Mouse (Mus musculus) retina, postnatal 7 days (tissue): Measurements from ENCODE around the gene Zfp541.

Experiments used
- DNase-seq: peaks from one replicate; pipeline ENCODE4 v3.0.0-alpha.2; 2012; ENCODE audit warnings: low read depth, low spot score

The Zfp541 gene

DNA sequence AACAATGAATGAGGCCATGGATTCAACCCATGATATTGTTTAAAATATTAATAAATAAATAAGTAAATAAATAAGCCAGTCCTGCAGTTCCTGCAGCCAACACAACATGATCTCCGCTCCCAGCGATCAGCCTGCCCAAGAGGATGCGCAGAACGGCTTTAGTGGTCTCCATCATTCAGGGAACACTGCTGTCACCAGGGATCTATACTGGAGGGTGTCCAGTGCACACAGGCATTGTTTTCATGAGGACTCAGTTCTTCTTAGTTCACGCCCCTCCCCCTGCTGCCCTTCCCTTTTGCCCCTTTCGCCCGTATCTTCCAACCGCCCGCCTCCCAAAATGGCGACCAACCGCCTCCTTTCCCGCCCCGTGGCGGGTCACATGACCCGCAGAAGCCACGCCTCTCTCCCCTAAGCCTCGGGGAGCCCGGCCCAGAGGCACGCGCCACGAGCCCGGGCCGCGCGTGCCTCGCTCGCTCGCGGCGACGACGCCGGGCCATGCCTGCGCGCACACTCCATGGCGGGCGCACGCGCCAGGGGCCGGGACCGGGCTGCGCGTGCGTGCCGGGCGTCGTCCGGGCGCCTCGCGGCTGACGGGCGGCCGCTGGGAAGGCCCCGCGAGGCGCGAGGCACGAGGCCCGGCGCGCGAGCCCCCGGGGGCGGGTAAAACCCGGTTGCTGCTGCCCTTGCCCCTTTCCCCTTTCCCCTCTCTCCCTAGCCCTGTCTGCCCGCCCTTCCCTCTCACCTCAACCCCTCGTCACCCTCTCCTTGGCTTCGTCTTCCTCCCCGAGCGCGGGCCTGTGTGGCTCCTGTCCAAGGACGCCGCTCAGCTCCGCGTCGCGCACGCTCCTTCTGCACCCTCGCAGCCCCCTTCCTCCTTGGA lies at the start of gene Zfp541:
Gene Zfp541 (plus strand): TSS at position 596 of the 880 bp plus-strand sequence.
- DNase-seq: no peak

DNA sequence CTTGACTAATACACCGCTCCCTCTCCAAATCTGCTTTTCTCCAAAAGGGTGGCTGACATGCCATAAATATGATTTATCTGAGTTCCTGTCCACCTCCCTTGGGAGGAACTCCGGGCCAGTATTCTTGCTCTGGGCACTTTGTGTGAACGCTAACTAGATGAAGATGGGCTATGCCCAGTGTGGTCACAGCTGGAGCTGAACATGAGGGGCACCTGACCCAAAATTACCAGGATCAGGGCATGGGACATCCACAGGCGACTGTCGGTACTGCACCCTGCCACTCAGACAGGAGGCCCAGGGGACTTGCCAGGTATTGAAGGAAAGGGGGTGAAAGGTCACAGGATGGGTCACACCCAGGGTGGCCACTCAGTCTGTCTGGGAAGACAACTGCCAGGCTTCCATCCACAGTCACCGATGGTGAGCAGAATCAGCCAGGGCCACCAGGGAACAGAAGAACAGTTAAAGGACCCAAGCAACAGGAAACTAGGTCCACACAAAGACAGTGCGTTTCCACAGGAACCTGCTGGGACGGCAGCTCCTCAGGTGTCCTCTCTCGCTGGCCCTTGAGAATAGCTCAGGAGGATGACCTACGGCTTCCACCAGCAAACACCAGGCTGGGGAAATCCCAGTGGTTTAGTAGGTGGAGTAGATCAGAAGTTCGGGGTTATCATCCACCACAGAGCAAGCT lies 48.9 kb upstream of the Zfp541 start:
- DNase-seq: no peak

DNA sequence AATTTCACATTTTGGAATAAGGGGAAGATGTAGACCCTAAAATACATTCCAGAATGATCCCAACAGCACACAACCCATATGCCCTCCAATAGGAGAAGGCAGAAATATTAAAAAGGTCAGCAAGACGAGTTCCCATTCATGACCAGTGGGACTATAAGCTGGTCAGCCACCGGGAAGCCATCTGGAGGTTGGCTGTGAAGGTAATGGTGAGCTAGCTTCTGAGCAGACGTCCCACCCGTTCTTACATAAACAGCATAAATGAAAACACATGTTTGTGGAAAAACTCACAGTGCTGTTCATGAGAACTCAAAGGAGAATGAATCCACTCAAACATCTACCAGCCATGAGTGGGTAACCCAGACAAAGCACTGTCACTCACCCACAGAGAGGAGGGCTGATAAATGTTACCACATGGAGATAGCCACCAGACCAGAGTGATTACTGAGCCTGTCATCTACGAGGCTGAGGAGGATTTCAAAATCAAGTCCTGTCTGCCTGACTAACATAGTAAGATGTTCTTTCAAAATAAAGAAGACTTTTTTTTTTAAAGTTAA lies 47.8 kb upstream of the Zfp541 start:
- DNase-seq: no peak

DNA sequence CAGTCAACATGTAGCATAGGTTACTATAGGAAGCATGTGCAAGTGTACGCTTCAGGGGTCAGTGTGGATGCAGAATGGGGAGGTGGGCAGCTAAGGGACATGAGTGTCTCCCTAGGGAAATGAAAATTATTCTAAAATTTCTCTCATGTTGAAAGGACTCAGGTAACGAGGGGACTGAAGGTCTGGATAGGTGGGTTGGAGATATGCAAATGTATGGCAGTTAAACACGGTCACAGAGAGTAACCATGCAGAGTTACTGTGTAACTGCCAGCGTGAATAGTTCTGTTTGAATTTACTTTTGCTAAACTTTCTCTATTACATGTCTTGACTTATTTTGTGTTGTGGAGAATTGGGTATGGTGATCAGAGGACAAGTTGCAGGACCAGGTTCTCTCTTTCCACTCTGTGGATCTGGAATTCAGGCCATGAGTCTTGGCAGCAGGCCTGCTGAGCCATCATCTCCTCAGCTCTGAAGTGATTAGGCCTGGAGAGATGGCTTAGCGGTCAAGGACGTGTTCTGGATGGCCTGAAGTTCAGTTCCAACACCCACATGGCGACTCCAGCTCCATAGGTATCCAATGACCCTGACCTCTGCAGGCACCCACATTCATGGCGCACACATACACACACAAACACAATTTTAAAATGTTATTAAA lies 47.0 kb upstream of the Zfp541 start:
- DNase-seq: no peak

DNA sequence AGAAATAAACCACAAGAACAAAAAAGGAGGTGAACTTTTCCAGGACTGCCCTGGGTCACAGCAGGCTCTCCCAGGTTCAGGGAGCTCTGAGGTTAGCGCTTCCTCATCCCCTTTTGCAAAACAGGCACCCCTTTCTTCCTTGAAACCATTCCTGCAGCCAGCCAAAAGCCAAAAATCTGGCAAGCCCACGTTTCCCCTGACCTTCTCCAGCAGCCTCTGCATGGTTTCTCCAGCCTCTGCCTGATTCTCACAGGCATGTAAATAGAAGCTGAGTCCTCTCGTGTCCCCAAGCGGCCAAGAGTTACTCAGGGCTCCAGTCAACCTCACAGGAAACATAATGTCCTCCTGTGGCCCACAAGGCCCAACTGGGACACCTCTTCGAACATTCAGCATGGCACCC lies 46.2 kb upstream of the Zfp541 start:
- no peak for DNase-seq

DNA sequence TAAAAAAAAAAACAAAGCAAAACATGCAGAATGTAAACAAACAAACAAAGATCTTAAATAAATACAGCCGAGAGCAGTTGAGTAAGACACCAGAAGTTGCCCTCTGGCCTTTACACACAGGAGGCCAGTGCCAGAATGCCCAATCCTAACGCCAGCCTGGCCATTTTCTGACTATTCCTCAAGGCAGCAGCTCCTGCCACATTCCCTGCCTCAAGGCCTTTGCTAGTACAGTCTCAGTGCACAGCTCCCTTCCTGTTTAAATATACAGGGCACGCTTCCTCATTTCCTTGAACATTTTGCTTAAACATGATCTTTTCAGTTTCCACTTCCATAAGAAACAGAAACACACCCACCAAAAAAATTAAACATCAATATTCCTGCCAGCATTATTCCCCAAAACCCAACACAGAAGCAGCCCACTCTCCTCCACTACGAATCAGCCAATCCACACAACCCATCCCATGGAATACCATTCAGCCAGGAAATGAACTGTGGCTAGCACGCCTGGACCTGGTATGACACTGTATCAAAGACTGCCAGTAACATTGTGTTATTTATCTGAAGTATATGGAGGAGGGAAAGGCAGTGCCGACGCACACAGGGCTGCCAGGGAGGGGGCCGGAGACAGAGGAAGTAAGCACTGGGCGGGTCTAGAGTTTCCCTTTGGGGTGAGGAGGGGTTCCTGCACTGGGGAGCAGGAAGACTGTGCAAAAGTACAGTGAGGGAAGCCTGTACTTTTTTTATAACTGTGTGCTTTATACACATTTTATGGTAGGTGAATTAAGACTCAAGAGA lies 43.4 kb upstream of the Zfp541 start:
- DNase-seq: no peak

DNA sequence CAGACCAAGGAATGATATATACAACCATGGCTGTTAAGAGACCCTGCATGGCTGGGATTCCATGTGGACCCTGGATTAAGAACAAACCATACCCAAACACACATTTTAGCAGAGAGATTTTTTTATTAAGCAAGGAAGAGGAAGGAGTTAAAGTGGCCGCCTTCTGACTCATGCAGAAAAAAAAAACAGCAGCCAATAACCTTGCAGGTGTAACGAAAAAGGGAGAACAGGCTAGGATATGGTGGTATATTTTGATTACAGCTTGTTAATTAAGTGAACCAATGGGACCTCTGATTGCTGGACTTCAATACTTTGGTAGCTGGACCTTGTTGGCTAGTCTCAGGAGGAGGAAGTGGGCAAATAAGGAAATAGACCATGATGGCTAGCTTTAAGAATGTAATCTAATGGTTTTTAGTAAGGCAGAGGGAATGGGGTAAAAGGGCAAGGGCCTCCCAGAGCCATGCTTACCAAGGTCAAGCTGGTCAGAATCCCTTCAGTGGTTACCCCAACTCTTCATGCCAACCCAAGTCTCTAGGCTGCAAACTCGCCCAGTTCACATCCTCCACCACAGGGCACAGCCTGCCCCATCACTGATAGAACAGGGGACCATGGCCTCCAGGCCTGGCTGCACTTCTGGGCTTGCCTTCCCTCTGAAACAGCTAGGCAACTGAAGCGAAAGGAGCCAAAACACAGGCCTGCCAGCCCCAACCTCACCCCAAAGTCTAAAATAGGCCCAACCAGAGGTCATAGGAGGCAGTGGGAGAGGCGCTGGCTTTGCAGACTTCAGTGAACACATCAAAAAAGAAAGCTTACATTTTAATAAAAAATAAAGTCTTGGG lies 42.1 kb upstream of the Zfp541 start:
- DNase-seq: no peak

DNA sequence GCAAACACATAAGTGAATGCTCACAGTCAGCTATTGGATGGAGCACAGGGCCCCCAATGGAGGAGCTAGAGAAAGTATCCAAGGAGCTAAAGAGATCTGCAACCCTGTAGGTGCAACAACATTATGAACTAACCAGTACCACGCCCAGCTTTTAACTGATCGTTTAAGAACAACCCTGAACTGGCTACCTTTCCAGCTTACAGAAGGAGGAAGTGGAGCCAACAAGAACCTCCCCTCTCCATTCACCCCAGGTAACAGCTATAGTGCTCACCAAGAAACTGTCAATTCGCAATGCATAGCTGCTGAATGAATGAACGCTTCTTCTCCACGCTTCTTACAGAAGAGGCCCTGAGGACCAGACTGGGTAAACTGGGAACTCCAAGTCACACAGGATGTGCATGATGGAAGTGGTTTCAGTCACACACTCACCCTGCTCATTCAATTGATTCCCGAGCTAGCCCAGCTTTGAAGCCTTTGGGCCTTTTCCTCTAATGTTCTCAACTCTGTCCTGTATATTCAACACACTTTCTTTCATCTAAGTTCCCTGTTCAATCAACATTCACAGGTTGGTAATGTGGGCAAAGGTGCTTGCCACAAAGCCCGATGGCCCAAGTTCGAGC lies 36.9 kb upstream of the Zfp541 start:
- DNase-seq: no peak

DNA sequence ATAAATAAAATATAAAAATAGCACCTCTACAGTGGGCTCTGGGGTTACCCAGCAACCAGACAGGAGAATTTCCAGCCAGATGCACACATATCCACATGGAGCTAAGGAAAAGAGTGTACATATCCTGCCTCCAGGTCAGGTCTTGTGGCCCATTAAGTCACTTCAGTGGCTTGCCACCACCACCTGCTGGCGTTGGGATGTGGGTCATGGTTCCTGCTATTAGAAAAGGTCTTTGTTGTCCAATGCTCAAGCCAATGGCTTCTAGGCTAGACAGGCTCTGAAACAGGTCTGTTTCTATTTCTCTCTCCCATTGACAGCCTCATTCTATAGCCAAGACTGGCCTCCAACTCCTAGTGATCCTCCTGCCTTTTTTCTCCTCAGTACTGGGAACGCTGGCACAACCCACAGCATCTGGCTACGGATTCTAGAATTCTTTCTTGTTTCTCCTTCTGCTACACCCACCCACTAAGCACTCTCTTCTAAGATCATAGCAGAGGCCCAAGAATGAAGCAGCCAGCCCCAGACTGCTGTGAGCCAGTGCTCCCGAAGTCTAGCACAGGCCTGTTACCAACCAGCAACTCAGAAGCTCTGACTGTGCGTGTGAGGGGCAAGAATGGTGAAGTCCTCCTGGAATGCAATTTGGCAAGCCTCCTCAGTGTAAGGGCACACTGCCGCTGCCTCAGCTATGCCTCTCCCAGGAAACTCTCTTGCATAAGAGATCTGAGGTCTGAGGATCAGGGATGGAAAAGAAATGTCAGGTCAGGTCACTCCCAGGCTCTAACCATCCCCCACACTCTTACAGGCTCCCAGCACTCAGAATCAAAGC lies 33.3 kb upstream of the Zfp541 start:
- no peak for DNase-seq

DNA sequence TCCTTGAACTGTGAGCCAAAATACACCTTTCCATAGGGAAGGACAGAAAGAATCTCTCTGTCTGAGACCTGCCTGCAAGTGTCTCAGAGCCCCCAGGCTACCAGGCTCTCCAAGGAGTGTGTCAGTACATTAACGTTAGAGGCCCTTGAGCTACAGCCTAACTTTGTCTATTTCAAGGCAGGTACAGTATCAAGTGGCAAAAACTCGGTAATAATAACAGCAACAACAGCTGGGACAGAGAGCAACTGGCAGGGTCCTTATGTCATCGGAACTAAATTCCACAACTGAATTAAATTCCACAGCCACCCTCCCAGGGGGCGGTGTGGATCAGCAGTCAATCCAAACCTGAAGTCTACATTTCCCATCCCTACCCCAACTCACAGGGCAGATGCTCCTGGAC lies 30.5 kb upstream of the Zfp541 start:
- DNase-seq: no peak

DNA sequence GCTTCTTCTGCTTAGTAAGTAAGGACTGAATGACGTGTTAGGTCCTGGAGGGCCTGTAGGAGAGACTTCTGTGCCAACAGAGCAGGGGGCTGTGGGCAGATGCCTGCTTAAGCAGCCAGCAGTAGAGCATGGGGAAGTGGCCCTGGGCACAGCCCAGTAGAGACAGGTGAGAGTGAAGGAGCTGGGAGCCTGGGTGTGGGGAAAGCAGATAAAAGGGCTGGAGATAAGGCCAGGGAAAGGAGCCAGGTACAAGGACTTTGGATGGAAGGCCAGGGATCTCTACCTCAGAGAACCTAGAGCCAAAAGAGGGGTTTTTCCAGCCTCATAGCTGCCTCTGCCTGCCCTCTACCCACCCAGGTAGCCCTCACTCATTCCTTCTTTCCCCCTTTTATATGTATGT lies 28.6 kb upstream of the Zfp541 start:
- no peak for DNase-seq

DNA sequence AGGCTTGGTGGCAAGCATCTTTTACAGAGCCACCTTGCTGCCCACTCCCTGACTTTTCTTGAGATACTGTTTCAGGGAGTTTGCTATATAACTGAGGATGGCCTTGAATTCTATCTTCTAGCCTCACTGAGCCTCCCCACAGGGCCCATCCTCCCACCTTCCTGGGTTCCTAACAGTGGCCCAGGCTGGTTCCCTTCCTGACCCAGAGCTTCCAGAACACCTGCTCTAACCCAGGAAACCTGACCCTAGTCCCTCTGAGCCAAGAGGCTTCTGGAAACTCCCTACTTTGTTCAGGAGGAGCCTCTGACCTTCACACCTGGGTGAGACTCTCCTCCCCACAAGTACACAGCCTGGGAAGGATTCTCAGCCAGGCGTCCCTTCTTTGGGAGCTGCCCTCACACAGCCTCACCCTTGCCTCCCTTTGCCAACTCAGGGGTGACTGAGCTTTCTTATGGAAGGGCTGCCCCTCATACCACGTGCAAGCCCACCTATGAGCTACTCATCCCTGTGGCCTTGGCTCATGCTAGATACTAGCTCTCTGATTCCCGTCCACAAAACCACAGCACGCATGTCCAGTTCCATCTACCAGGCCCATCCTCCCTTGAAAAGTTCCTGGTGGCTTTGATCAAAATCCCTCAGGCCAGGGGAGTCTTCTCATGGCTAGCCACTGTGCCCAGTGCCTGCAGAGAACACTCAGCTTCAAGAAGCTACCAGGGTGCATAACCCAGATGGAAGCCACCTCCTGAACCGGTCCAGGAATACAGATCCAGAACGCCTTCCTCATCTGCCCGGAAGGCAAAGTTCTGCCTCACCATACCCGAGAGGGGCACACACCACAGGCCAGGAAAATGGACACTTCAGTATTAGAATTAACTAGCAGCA lies 27.8 kb upstream of the Zfp541 start:
- no peak for DNase-seq

DNA sequence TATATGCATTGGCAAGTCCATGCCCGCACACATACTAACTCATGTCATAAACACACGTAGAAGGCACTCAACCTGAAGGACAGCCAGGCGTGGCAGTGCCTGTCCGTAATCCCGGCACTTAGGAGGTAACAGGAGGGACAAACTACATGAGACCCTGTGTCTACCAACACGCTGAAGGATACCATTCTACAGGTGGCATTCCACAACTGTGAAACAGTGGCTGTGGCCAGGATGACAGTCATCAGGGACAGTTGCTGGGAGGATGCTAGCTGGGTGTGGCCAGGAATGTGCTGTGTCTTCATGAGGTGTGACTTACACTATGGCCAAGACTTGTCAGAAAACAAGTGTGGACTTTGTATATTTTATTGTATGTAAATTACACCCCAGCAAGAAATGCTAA lies 24.6 kb upstream of the Zfp541 start:
- no peak for DNase-seq

DNA sequence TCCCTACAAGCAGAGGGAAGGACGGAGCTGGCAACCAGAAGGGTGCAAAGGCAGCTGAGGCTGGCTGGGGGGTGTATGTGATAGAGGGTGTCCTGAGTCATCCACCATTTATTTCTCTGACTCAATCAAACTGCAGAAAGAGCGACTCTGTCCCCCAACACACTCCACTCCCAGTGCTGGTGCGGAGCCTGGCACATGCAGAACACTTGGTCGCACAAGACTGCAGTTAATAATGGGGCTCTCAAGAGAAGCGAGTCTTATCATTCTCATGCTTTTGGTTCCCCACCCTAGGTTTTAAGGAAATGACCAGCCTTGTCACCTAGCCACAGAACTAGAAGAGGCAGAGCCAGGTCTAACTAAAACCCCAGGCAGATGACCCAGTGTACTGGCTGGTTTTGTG lies 22.3 kb upstream of the Zfp541 start:
- DNase-seq: no peak

DNA sequence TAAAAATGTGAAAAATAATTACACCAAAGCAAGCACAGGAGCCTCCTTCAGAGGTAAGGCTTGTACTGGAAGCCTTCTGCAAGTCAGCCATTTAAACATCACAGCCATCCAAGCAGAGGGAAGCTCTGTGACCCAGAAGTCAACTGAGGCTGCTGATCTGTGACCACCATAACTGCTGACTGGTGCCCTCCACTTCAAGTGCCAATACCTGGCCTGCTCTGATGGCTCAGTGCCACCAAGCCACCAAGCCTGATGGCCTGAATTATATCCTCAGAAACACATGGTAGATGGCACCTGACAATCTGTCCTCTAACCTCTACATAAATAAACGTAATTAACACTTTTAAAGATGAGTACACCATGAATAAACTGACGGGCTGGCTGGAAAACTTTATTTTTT lies 20.4 kb upstream of the Zfp541 start:
- DNase-seq: no peak

DNA sequence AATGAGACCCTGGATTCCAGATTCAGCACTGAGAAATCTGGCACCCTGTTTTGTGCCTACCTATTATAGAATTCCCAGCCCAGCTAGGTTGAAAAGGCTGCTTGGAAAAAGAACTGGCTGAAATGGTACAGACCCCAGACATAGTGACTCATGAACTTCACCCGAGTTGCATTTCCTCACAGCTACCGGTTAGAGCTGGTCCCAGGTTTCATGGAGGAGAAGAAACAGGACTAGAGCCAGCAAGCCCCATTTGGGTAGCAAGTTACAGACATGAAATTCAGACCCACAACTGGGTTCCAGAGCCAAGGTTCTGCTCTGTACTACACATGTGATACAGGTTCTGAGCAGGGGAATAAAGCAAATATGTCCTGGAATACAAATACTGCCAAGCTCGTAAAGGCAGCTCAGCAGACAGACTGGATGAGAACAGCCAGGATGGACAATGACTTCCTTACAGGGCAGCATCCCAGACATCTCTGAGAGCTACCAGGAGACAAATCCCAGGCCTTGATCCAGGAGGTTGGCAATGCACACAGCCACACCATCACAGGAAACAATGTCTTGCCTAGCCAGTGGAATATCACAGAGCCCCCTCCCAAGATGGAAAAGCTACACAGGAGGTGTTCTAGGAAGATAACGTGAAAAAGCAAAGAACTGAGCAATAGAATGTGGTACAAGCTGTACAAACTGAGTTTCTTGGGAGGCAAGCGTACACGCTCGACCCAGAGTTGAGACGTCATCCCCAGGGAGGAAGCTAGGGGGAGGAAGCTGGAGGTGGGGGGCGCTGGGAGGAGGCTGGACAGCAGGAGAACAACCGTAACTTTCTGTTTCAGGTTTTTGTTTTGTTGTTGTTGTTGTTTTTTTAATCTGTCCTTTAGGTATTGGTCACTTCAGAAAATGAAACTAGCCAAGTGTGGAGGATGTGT lies 18.5 kb upstream of the Zfp541 start:
- DNase-seq: no peak

DNA sequence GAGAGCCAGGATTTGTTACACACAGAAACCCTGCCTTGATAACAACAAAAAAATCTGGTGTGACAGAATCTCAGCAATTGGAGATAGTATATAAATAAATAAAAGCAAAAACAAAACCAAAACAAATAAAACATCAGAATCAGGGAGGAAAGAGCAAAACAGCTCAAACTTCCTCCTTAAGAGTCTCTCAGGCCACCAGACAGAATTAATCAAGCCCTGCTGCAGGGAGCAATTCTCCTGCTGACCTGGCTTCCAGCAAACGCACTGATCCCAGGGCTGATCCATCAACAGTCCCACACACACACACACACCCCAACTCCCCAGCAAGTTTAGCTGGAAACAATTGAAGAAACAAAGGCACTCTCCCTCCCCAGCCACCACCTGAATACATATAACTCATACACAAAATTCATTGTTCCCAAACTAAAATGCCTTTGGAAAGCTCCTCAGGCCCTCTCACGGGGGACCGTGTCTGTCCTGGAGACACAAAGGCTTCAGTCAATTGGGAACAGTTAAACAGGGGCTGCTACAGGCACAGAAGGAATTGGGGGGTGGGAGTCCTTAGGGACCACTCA lies 17.7 kb upstream of the Zfp541 start:
- no peak for DNase-seq
